Mouse (Mus musculus) C2C12 (cell line): Measurements from ENCODE around the gene A930018P22Rik. TPM values are rescaled to one million over a fixed set of nuclear protein-coding genes. Genes with fewer than 3 reads are reported as not detected.

Source experiments
- H3K27me3 ChIP-seq: one replicate; pipeline ENCODE4 v1.6.1; 2011; ENCODE audit not compliant: control insufficient read depth, insufficient read depth, insufficient read length
- H3K36me3 ChIP-seq: one replicate; pipeline ENCODE4 v1.6.1; 2011; ENCODE audit not compliant: control insufficient read depth, insufficient read depth
- H3K4me3 ChIP-seq: one replicate; pipeline ENCODE4 v1.5.1; 2011; ENCODE audit warnings: mild to moderate bottlenecking, control low read depth; ENCODE audit not compliant: poor library complexity, insufficient read depth, severe bottlenecking
- H3K79me2 ChIP-seq: one replicate; pipeline ENCODE4 v1.6.1; 2011; ENCODE audit not compliant: control insufficient read depth, insufficient read depth
- H3K79me3 ChIP-seq: one replicate; pipeline ENCODE4 v1.6.1; 2011; ENCODE audit warnings: low read depth, control low read depth
- H3ac ChIP-seq: one replicate; pipeline ENCODE3; 2011; ENCODE audit warnings: low read depth; ENCODE audit not compliant: control insufficient read depth, insufficient read length
- CEBPB ChIP-seq: IDR thresholded peaks from one replicate; pipeline ENCODE4 v1.6.1; 2011; ENCODE audit warnings: low read depth, mild to moderate bottlenecking, control low read depth, moderate library complexity
- CTCF ChIP-seq: IDR thresholded peaks from one replicate; pipeline ENCODE4 v1.5.1; 2011; ENCODE audit not compliant: control insufficient read depth, insufficient read depth, insufficient read length
- FOSL1 ChIP-seq: IDR thresholded peaks from one replicate; pipeline ENCODE4 v1.8.0; 2011; ENCODE audit warnings: mild to moderate bottlenecking, low read length; ENCODE audit not compliant: poor library complexity, insufficient read depth, severe bottlenecking
- MAX ChIP-seq: IDR thresholded peaks from one replicate; pipeline ENCODE4 v1.6.1; 2011; ENCODE audit warnings: mild to moderate bottlenecking, control low read depth
- MYOD1 ChIP-seq: IDR thresholded peaks from one replicate; pipeline ENCODE4 v1.6.1; 2011; ENCODE audit warnings: low read depth; ENCODE audit not compliant: control insufficient read depth, insufficient read length
- MYOG ChIP-seq: IDR thresholded peaks from one replicate; pipeline ENCODE4 v1.6.1; 2011; ENCODE audit not compliant: control insufficient read depth, insufficient read length; ENCODE audit errors: extremely low read depth
- USF1 ChIP-seq: IDR thresholded peaks from one replicate; pipeline ENCODE4 v1.6.1; 2011; ENCODE audit warnings: low read depth, mild to moderate bottlenecking, control low read depth, moderate library complexity
- polyA plus RNA-seq: library from polyadenylated mRNA; unstranded; fragments of >200 nt; fragmentation: generic; extraction: Trizol; gene quantifications from one replicate; pipeline ENCODE4 v1.2.1, GENCODE M21; 2012; ENCODE audit warnings: missing spikeins

A930018P22Rik gene
- polyA plus RNA-seq, 1 experiment = 0.13 TPM

DNA sequence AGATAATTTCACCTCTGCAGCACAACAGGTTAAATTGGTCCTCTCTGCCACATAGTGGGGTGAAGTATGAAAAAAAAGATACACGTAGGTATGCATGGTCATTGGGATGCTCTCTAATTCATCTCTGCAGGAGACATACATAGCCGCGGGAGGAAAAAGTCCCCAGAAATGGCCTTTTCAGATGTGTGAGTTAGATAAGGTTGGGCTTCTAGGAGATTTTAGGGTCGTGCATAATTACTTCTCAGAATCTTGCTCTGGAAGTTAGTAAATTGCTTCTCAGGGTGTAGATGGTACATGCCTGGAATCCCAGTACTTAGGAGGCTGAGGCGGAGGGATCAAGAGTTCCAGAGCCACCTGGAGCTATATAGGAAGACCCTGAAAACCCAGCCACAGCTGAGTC is 1.5 kb downstream of the A930018P22Rik start:
- Histone ChIP-seq H3ac (no peak overlapping the region), H3K4me3 (no peak overlapping the region), H3K27me3 (no peaks in the 10 kb centered on the region), H3K36me3 (no peaks in the 10 kb centered on the region), H3K79me2 (no peaks in the 10 kb centered on the region), H3K79me3 (no peaks in the 10 kb centered on the region)
- TF ChIP-seq FOSL1 = no peak
- TF ChIP-seq CEBPB = no peak
- no peak for TF ChIP-seq USF1
- TF ChIP-seq MYOD1 = no peak
- TF ChIP-seq CTCF = no peak
- no peak for TF ChIP-seq MAX
- no peak for TF ChIP-seq MYOG

DNA sequence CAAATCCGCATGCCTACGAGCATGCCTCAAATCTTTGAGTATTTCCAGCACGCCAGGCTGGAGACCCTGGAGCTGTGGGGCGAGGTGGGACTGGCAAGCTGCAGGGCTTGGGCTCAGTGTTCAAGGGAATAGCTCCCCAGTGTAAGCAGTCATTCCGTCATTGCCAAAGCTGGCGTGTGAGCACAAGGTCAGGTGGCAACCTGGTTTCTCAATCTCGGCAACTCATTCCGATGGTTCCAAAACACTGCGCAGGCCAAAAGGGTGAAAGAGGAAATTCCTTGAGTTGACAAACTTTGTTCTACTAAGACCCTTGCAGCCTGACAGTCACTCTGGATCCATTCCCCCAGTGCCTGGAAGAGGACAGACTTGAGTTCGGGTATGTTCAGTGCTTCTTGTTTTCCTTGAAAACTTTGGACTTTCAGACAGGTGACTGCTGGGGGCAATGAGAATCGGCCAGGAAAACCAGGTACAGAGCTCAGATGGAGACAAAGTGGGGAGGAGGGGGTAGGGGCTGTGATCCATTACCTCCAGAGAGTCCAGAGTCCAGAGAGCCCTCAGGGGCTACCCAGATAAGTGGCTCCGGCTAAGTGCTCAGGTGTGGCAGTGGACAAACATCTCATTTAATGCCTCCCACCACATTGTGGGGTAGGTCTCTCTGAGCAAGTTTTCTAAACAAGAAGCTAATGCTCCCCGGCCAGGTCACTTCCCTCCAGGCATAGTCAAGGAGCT is 6.4 kb downstream of the A930018P22Rik start:
- no peaks in the 10 kb centered on the region for H3K27me3 ChIP-seq
- TF ChIP-seq USF1 (no peak), MAX (no peak), FOSL1 (no peak), CEBPB (no peak), MYOD1 (no peak), MYOG (no peak), CTCF (no peak)
- no peak overlapping the region for H3ac ChIP-seq
- no peaks in the 10 kb centered on the region for H3K36me3 ChIP-seq
- no peak overlapping the region for H3K4me3 ChIP-seq
- no peaks in the 10 kb centered on the region for H3K79me3 ChIP-seq
- H3K79me2 ChIP-seq = no peaks in the 10 kb centered on the region

DNA sequence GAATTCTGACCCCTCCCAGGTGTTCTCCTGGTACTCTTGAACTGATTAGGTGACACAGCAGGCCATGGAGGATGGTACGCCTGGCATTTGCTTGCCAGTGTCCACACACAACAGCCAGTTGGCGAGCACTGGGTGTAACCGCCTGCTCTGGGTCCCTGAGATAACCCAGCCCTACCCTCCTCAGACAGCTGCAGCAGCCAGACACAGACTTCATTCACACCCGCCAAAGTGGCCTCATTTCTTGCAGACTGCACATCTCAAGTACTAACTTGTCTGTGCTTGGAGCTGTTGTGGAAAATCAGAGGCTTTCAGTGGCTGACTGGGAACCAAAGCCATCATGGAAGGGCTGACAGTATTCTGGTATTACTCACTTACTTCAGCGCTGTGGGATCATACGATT is 7.6 kb downstream of the A930018P22Rik start:
- H3K36me3 ChIP-seq = no peaks in the 10 kb centered on the region
- no peak overlapping the region for H3K4me3 ChIP-seq
- no peaks in the 10 kb centered on the region for H3K79me3 ChIP-seq
- TF ChIP-seq MYOD1 (no peak), USF1 (no peak), CEBPB (no peak), MYOG (no peak), CTCF (no peak), MAX (no peak), FOSL1 (no peak)
- no peak overlapping the region for H3ac ChIP-seq
- no peaks in the 10 kb centered on the region for H3K79me2 ChIP-seq
- H3K27me3 ChIP-seq = no peaks in the 10 kb centered on the region

DNA sequence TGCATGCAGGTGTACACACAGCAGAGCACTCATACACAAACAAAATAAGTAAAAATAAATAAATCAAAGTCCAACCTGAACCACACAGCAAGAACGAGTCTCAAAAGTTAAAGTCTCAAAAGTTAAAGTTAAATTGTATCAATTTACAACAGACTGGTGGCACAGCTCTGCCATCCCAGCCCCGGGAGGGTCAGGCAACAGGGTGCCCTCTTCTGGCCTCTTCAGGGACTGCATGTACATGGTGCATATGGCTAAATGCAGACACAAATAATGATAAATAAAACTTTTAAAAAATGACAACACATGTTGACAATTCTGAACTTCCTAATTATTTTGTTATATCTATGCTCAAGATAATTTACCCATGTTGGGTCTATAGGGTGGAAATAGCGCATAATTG is 8.4 kb downstream of the A930018P22Rik start:
- no peaks in the 10 kb centered on the region for H3K27me3 ChIP-seq
- no peak overlapping the region for H3K4me3 ChIP-seq
- H3K79me3 ChIP-seq = no peaks in the 10 kb centered on the region
- H3ac ChIP-seq = no peak overlapping the region
- TF ChIP-seq FOSL1 = no peak
- no peak for TF ChIP-seq MAX
- no peak for TF ChIP-seq USF1
- no peaks in the 10 kb centered on the region for H3K36me3 ChIP-seq
- H3K79me2 ChIP-seq = no peaks in the 10 kb centered on the region

DNA sequence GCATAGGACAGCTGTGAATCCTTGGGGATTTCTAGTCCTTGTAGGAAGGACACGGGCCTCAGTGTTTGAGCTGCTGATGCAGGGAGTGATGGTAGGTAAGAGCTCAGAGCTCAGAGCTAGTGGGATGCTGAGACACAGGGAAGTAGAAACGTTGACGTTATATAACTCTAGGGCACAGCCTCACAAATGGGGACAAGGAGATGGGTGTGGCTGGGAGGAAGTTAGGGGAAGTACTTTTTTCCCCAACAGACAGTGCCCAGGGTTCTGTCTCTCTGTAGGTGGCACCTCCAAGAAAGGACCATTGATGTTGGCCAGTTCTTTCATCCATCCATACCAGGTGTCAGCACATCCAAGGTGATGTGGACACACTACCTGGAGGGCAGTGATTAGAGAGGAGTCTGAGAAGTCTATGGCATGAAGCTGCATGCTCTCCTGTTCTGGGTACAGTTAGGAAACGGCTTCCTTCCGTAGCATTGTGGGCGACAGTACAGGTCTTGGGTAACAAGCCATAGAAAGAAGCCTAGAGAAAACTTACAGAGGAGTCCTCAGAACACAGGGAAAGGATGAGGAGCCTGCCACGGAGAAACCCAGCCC is 9.8 kb downstream of the A930018P22Rik start:
- Histone ChIP-seq H3K36me3 (no peaks in the 10 kb centered on the region), H3ac (no peak overlapping the region), H3K4me3 (no peak overlapping the region), H3K27me3 (no peaks in the 10 kb centered on the region), H3K79me3 (no peaks in the 10 kb centered on the region), H3K79me2 (no peaks in the 10 kb centered on the region)
- TF ChIP-seq USF1 = no peak
- TF ChIP-seq CEBPB = no peak
- no peak for TF ChIP-seq FOSL1
- no peak for TF ChIP-seq MAX
- no peak for TF ChIP-seq MYOG
- TF ChIP-seq MYOD1 = no peak
- no peak for TF ChIP-seq CTCF

DNA sequence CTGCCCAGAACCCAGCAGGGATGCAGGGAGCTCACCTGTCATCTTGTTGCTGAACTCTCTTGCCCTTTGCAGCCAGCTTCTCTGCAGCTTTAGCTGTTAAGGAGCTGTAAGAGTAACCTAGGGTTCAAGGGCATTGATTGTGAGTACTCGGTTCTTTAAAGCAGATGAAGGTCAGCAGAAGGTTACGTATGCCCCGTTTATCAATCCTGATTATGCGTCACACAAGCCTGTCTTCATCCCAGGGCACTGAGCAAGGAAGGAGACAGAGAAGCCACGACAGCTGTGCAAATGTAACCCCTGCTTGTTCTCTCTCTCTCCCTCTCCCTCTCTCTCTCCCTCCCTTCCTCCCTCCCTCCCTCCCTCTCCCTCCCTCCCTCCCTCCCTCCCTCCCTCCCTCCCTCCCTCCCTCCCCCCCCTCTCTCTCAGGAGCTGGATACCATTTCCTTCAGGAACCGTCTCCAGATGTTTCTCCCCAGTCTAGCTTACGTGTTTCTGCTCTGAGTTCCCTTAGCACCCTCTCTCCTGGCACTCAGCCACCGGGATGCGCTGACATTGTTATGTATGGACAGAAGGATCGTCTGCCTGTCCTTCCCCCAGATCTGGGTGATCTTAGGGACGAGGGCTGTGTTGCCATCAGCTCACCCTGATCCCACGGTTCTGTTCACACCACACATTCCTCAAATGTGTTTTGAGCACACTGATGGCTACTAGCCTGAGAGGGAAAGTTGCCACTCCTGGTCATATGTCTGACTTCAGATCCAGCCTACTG is 10.7 kb downstream of the A930018P22Rik start:
- Histone ChIP-seq H3K4me3 (no peak overlapping the region), H3K79me2 (no peaks in the 10 kb centered on the region), H3K27me3 (no peaks in the 10 kb centered on the region), H3ac (no peak overlapping the region), H3K79me3 (no peaks in the 10 kb centered on the region), H3K36me3 (no peaks in the 10 kb centered on the region)
- TF ChIP-seq USF1 = no peak
- peak; percentile 47 for TF ChIP-seq MYOD1
